Mouse (Mus musculus): Measurements from ENCODE around the gene Zfp937. TPM values are rescaled to one million over a fixed set of nuclear protein-coding genes. Genes with fewer than 3 reads are reported as not detected.
"Not testable (repeated sequence)": the region's sequence is repeated elsewhere in the genome, so short reads cannot be mapped to it uniquely, and the experiment has no call there.

Gene Zfp937
- polyA plus RNA-seq, 1 experiment from 2014 or later: 11.3 TPM

- H3K4me3 ChIP-seq (ENCODE audit: low read length); H3K27ac ChIP-seq (ENCODE audit: low read length); H3K27me3 ChIP-seq (ENCODE audit: control insufficient read depth, insufficient read depth, low read depth, low read length); H3K9ac ChIP-seq (ENCODE audit: low read length); H3K36me3 ChIP-seq (ENCODE audit: control insufficient read depth, insufficient read depth, low read length); ATAC-seq (ENCODE audit: low read depth); H3K4me2 ChIP-seq (ENCODE audit: low read depth, low read length); H3K4me1 ChIP-seq (replicated peaks; ENCODE audit: control insufficient read depth, insufficient read depth, low read length); H3K9me3 ChIP-seq (ENCODE audit: control insufficient read depth, low read length): not testable (repeated sequence)
- 66% methylated on average over 2 of the region's 2 CpGs for WGBS
Observed at GRCm38 (mm10) chr2:150256861-150257260, 39.0 kb downstream of the Zfp937 start.

DNA sequence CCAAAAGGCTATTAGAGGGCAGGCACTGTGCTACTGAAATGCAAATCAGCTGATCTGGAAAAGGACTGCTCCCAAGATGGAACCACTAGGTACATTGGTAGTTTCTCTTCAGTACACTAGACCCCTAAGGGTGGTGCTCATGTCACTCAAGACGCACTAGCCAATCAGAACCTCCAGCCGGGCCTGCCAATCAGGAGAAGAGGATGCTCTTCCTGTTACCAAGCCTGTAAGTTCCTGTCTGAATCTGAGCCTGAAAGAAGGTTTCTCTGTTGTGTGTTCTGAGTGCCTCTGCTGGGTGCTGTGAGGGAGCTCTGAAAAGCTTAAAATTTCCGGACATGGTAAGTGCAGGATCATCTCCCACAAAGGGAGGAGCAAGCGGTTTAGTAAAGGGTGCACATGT, 39.4 kb downstream of the Zfp937 start, which contains the start of gene Gm14124:
TSS of gene Gm14124 (plus strand) at position 227 of the 400 bp plus-strand sequence.
- not testable (repeated sequence) for H3K9ac ChIP-seq (ENCODE audit: low read length); H3K27me3 ChIP-seq (ENCODE audit: control insufficient read depth, insufficient read depth, low read depth, low read length); H3K9me3 ChIP-seq (ENCODE audit: control insufficient read depth, low read length); H3K4me3 ChIP-seq (ENCODE audit: low read length); H3K4me1 ChIP-seq (replicated peaks; ENCODE audit: control insufficient read depth, insufficient read depth, low read length); H3K27ac ChIP-seq (ENCODE audit: low read length); H3K4me2 ChIP-seq (ENCODE audit: low read depth, low read length); H3K36me3 ChIP-seq (ENCODE audit: control insufficient read depth, insufficient read depth, low read length); ATAC-seq (ENCODE audit: low read depth)
- WGBS: 60% methylated on average over 4 of the region's 4 CpGs

Other genes with a start within 250 kb of the Zfp937 start
- 9.8 and 9.9 TPM in 2 replicates for gene Zfp120, start 81.4 kb upstream of the Zfp937 start, polyA plus RNA-seq (2015; fragmentation: Nextera tagmentation; extraction: Ambion mirVana)
- not detected in 2 replicates for gene Gm10770, start 38.4 kb upstream of the Zfp937 start, polyA plus RNA-seq (2015; fragmentation: Nextera tagmentation; extraction: Ambion mirVana)
- gene Gm14139, start 36.3 kb upstream of the Zfp937 start, polyA plus RNA-seq (2015; fragmentation: Nextera tagmentation; extraction: Ambion mirVana): not detected in 2 replicates
- gene Gm21994, start 37.5 kb downstream of the Zfp937 start, polyA plus RNA-seq (2015; fragmentation: Nextera tagmentation; extraction: Ambion mirVana): 4.4 and 4.8 TPM in 2 replicates
- 0.05 TPM in 1 of 2 replicates, not detected in the other for gene Gm14124, start 39.4 kb downstream of the Zfp937 start, polyA plus RNA-seq (2015; fragmentation: Nextera tagmentation; extraction: Ambion mirVana)
- 2.2 TPM in 2 replicates for gene Gm10130, start 105.6 kb downstream of the Zfp937 start, polyA plus RNA-seq (2015; fragmentation: Nextera tagmentation; extraction: Ambion mirVana)
- gene 3300002I08Rik, start 144.7 kb downstream of the Zfp937 start, polyA plus RNA-seq (2015; fragmentation: Nextera tagmentation; extraction: Ambion mirVana): 7.0 and 7.1 TPM in 2 replicates
- gene Zfp442, start 233.4 kb downstream of the Zfp937 start, polyA plus RNA-seq (2015; fragmentation: Nextera tagmentation; extraction: Ambion mirVana): 7.1 and 7.7 TPM in 2 replicates

Measured in lung, embryonic 16.5 days (tissue).